8 mouse cellular contexts compared by ENCODE assay signal in the genomic region with DNA sequence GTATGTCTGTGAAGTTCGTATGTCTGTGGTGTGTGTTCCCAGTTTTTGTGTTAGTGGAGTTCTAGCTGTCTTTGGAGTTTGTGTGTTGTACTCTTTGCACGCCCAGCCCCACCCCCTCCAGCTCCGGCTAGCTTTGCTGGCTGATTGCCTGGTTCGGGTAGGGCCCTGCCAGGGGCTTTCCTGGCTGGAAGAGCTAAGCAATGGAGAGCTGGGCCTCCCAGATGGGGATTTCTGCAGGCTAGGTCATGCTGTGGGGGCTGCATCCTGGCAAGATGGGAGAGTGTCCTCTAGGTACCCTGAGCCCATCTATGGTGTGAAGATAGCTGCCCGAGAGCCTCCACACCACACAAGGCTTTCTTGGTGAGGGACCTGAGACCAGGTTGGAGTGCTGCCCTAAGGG. TPM values are rescaled to one million over a fixed set of nuclear protein-coding genes. Genes with fewer than 3 reads are reported as not detected.
A peak's percentile ranks its signal among the peaks of the same experiment; 100 is the strongest.
DNase-seq lines count a peak whose midpoint lies in the region; ATAC-seq and TF ChIP-seq lines count a peak whose summit lies in the region.

No protein-coding gene starts in this region.

- no peak overlapping the region for H3K4me3 ChIP-seq in hindbrain, embryonic 15.5 days
- H3K4me3 ChIP-seq in limb, embryonic 15.5 days, result no peak overlapping the region
- H3K4me3 ChIP-seq in left cerebral cortex, adult 2 months, result no peak overlapping the region

- intact Hi-C loops in left cerebral cortex, adult 2 months (cut with DNase I), result no loop called here

- ATAC-seq in hindbrain, embryonic 15.5 days (ENCODE audit: low FRiP score, low read depth), result peak; percentile 77; the same call in 1 of the 2 replicates
- peak; percentile 35; the same call in 1 of the 2 replicates for ATAC-seq in limb, embryonic 15.5 days (ENCODE audit: insufficient number of reproducible peaks, low FRiP score, low TSS enrichment, low read depth)

- H3K9ac ChIP-seq in hindbrain, embryonic 15.5 days, result no peak overlapping the region
- no peak overlapping the region for H3K9ac ChIP-seq in limb, embryonic 15.5 days

- no peaks in the 10 kb centered on the region for H3K36me3 ChIP-seq in hindbrain, embryonic 15.5 days
- no peaks in the 10 kb centered on the region for H3K36me3 ChIP-seq in limb, embryonic 15.5 days

- peak; percentile 82 for DNase-seq in urinary bladder, postnatal 14 days (ENCODE audit: low spot score)
- no peak for DNase-seq in urinary bladder, adult 18-20 months (ENCODE audit: low spot score in 2 of 2)
- DNase-seq in gastrocnemius, adult 18-20 months (ENCODE audit: low spot score), result peak; percentile 58
- DNase-seq in ovary, postnatal 36 days (ENCODE audit: low spot score), result peak; percentile 76
- DNase-seq in left cerebral cortex, adult 2 months (ENCODE audit: extremely low spot score in 1 of 2, low spot score in 2 of 2), result no peak
- DNase-seq in layer of hippocampus, adult 9-11 months, result no peak

- 51% methylated on average over 5 of the region's 5 CpGs for WGBS in hindbrain, embryonic 15.5 days
- WGBS in limb, embryonic 15.5 days, result 20% methylated on average over 5 of the region's 5 CpGs

- no peaks in the 10 kb centered on the region for H3K27me3 ChIP-seq in hindbrain, embryonic 15.5 days
- no peaks in the 10 kb centered on the region for H3K27me3 ChIP-seq in limb, embryonic 15.5 days

- no peak overlapping the region for H3K4me2 ChIP-seq in hindbrain, embryonic 15.5 days
- H3K4me2 ChIP-seq in limb, embryonic 15.5 days, result no peak overlapping the region

- H3K9me3 ChIP-seq in hindbrain, embryonic 15.5 days, result no peaks in the 10 kb centered on the region
- no peaks in the 10 kb centered on the region for H3K9me3 ChIP-seq in limb, embryonic 15.5 days

- H3K27ac ChIP-seq in hindbrain, embryonic 15.5 days (replicated peaks), result peak overlapping the region; percentile 34; the same call in 1 of the 2 replicates
- peak overlapping the region; percentile 85 for H3K27ac ChIP-seq in limb, embryonic 15.5 days
- no peak overlapping the region for H3K27ac ChIP-seq in left cerebral cortex, adult 2 months

- no peak for TF ChIP-seq CTCF in left cerebral cortex, adult 2 months (IDR thresholded peaks at IDR 0.05)

- peaks cover 18% of the 10 kb centered on the region for H3K4me1 ChIP-seq in hindbrain, embryonic 15.5 days (replicated peaks)
- H3K4me1 ChIP-seq in limb, embryonic 15.5 days, result peaks cover 39% of the 10 kb centered on the region

RNA-seq across cellular contexts. Expression of gene Sik1, which starts 28.4 kb away (rescaled TPM):
- 10 to 100 TPM; 23.5 to 27.8 TPM for total RNA-seq in gastrocnemius, adult 18-20 months (2021)
- polyA plus RNA-seq in hindbrain, embryonic 15.5 days (2015; fragmentation: Nextera tagmentation; extraction: Ambion mirVana), result 20.3 and 20.9 TPM in 2 replicates
- 30.5 and 37.1 TPM in 2 replicates for polyA plus RNA-seq in limb, embryonic 15.5 days (2015; fragmentation: Nextera tagmentation; extraction: Ambion mirVana)
- 10 to 100 TPM; 24.5 to 39.5 TPM for total RNA-seq in left cerebral cortex, adult 2 months (2021)

Comparison
In these comparisons a context has a peak if more than half of its experiments do, and no peak if none do; other contexts are left out.
1. DNase-seq: peak in urinary bladder, postnatal 14 days (single experiment), gastrocnemius, adult 18-20 months (single experiment) and ovary, postnatal 36 days (single experiment); none in urinary bladder, adult 18-20 months (0 of 2), left cerebral cortex, adult 2 months (0 of 2) and layer of hippocampus, adult 9-11 months (single experiment).